Mouse (Mus musculus) forebrain, embryonic 13.5 days (tissue): ENCODE data around the gene Upb1. TPM values are rescaled to one million over a fixed set of nuclear protein-coding genes. Genes with fewer than 3 reads are reported as not detected.

Source experiments
- ATAC-seq: fragments of 200-750 bp; cut with Nextera tagmentation; 2 replicates; pipeline ENCODE4 v1.8.0; 2017
- H3K27ac ChIP-seq: fragments of 300-500 bp; sonication (generic); 2 replicates; pipeline ENCODE4 v1.5.1; 2015; ENCODE audit warnings: inconsistent platforms, mild to moderate bottlenecking, moderate library complexity
- H3K27me3 ChIP-seq: fragments of 300-500 bp; sonication (generic); 2 replicates; pipeline ENCODE4 v1.6.1; 2015; ENCODE audit warnings: mild to moderate bottlenecking, inconsistent platforms
- H3K36me3 ChIP-seq: fragments of 300-500 bp; sonication (generic); 2 replicates; pipeline ENCODE4 v1.6.1; 2015; ENCODE audit warnings: mild to moderate bottlenecking, inconsistent platforms; ENCODE audit not compliant: poor library complexity, severe bottlenecking
- H3K4me1 ChIP-seq: fragments of 300-500 bp; sonication (generic); 2 replicates; pipeline ENCODE4 v1.6.1; 2015; ENCODE audit warnings: inconsistent platforms
- H3K4me2 ChIP-seq: fragments of 300-500 bp; sonication (generic); 2 replicates; pipeline ENCODE4 v1.6.1; 2015; ENCODE audit warnings: inconsistent platforms, mild to moderate bottlenecking, moderate library complexity
- H3K4me3 ChIP-seq: fragments of 300-500 bp; sonication (generic); 2 replicates; pipeline ENCODE4 v1.5.1; 2015; ENCODE audit warnings: mild to moderate bottlenecking, inconsistent platforms
- H3K9ac ChIP-seq: fragments of 300-500 bp; sonication (generic); 2 replicates; pipeline ENCODE4 v1.6.1; 2015; ENCODE audit warnings: mild to moderate bottlenecking, inconsistent platforms
- H3K9me3 ChIP-seq: fragments of 300-500 bp; sonication (generic); replicated peaks from 2 replicates; pipeline ENCODE4 v1.6.1; 2016; ENCODE audit warnings: inconsistent platforms
- WGBS: fragments of 180-500 bp; shearing (Covaris S2); methylation state at CpG from one replicate; pipeline ENCODE4 v1.1.7; 2015; 5-methylcytosine and 5-hydroxymethylcytosine counted together
- polyA plus RNA-seq: library from polyadenylated mRNA; unstranded; fragments of >200 nt; fragmentation: Nextera tagmentation; extraction: Ambion mirVana; gene quantifications from 2 replicates; pipeline ENCODE4 v1.2.1, GENCODE M21; 2015

Gene Upb1
- polyA plus RNA-seq, 1 experiment from 2014 or later = not detected

DNA sequence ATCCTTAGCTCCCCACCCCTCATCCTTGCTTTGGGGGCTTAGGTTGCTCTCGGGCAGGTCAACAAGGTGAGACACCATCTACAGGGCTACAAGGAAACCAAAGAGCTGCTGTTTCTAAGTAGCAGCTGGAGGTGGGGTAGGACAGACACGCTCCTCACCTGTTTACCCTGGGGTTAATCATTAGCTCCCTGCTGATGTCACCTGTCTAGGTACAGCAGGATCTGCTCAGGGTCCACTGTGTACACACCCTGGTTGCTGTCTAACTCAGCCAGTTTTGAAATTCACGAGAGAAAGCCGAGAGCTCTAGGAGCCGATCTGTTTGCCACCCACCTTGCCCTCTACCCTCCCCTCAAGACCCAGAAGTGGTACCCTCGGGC, 28.1 kb downstream of the Upb1 start:
- Histone ChIP-seq H3K4me1 (no peaks in the 10 kb centered on the region), H3K27me3 (no peaks in the 10 kb centered on the region), H3K27ac (no peak overlapping the region), H3K36me3 (no peaks in the 10 kb centered on the region), H3K9me3 (0 out of 2 replicates have a peak, but pooled peaks cover 7% of the 10 kb centered on the region), H3K4me3 (no peak overlapping the region), H3K4me2 (no peak overlapping the region), H3K9ac (no peak overlapping the region)
- WGBS = 88% methylated on average over 6 of the region's 6 CpGs
- no peak for ATAC-seq

DNA sequence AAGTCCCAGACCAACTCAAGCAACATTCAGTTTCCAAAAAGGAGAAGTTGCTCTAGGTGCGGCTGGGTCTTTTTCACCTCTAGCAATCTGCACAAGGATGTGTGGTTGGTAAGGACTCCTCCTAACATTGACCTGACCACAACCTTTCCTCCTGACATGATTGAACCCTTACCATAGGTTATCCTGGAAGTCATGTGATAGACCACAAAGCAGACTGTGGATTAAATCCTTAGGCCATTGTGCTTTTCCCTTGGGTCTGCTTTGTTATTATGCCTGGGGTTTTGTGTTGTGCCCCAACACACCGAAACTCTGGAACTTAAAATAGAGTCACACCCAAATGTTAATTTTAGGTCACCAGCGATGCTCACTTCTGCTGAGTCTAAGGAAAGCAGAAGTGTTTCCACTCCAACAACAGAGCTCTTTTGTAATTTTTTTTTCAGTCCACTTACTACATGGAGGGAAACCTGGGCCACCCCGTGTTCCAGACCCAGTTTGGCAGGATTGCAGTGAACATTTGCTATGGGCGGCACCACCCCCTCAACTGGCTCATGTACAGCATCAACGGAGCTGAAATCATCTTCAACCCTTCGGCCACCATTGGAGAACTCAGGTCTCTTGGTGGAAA, 28.7 kb downstream of the Upb1 start:
- 88% methylated on average over 7 of the region's 7 CpGs for WGBS

DNA sequence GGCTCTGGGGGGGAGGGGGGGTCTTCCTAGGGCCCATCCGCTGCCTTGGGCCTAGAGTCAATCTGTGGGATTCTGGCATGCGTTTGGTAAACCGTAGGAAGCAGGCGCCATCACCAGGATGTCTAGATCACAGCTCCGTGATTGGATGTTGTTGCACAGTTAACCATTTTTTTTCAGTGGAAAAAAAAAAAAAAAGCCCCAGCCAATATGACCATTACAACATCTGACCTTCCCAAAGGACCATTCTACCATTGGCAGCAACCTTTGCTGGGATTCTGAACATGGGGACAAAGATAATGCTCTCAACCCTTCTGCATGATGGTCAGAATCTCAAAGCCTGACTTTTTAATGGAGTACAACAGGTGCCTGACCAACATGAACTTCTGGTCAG, 29.2 kb downstream of the Upb1 start:
- Histone ChIP-seq H3K4me3 (no peak overlapping the region), H3K9me3 (0 out of 2 replicates have a peak, but pooled peaks cover 7% of the 10 kb centered on the region), H3K27ac (no peak overlapping the region), H3K4me2 (no peak overlapping the region), H3K4me1 (no peaks in the 10 kb centered on the region), H3K9ac (no peak overlapping the region), H3K27me3 (no peaks in the 10 kb centered on the region), H3K36me3 (no peaks in the 10 kb centered on the region)
- 91% methylated on average over 5 of the region's 5 CpGs for WGBS
- no peak for ATAC-seq

More for the DNA sequence above, 28.7 kb downstream of the Upb1 start:
- no peaks in the 10 kb centered on the region for H3K27me3 ChIP-seq
- H3K27ac ChIP-seq = no peak overlapping the region
- 0 out of 2 replicates have a peak, but pooled peaks cover 7% of the 10 kb centered on the region for H3K9me3 ChIP-seq
- H3K4me1 ChIP-seq = no peaks in the 10 kb centered on the region
- no peak overlapping the region for H3K9ac ChIP-seq
- H3K36me3 ChIP-seq = no peaks in the 10 kb centered on the region
- no peak overlapping the region for H3K4me2 ChIP-seq
- no peak overlapping the region for H3K4me3 ChIP-seq
- ATAC-seq = no peak

DNA sequence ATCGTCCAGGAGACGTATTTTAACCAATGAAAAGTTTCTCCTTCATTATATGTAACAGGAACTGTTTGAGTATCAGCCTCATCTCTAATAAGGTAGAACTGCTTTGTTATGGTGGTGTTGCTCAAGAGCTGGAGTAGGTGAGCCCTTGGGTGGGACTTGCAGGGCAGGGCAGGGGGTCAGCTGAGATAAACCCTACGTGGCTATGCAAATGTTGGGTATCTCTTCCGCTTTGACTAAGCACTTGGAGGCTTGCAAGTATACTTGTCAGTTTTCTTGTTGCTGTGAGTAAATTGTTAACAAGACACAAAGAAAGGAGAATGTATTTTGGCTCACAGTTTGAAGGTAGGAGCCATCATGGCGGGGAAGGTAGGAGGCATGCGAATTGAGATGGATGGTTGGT, 29.7 kb downstream of the Upb1 start:
- 90% methylated on average over 6 of the region's 6 CpGs for WGBS
- no peaks in the 10 kb centered on the region for H3K36me3 ChIP-seq
- no peak for ATAC-seq

DNA sequence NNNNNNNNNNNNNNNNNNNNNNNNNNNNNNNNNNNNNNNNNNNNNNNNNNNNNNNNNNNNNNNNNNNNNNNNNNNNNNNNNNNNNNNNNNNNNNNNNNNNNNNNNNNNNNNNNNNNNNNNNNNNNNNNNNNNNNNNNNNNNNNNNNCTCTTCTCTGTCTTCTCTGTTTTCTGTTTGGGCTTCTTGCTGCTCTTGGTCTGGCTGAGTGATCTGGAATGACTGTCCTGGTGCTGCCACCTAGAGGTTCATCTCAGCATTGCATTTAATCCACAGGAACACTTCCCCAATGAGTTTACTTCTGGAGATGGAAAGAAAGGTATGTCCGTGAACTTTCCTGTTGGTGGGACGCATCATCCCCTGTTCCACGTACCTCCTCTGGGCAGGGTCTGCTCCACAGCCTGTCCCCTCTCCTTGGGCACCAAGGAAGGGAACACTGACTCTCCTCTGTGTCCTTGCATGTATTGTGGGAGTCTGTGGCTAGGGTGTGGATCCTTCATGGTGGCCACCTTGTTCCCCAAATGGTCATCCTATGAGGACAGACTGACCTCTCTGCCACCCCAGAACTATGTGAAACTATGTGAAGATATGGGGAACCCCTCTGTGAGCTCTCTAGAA, 35.8 kb downstream of the Upb1 start:
- Histone ChIP-seq H3K36me3 (no peaks in the 10 kb centered on the region), H3K4me3 (no peak overlapping the region), H3K27me3 (no peaks in the 10 kb centered on the region), H3K9ac (no peak overlapping the region), H3K4me1 (peaks cover 16% of the 10 kb centered on the region), H3K9me3 (0 out of 2 replicates have a peak, but pooled peaks cover 2% of the 10 kb centered on the region), H3K4me2 (no peak overlapping the region), H3K27ac (no peak overlapping the region)
- 24% methylated on average over 3 of the region's 3 CpGs for WGBS
- peak; percentile 46; the same call in 1 of the 2 replicates for ATAC-seq

More for the DNA sequence above, 29.7 kb downstream of the Upb1 start:
- Histone ChIP-seq H3K9ac (no peak overlapping the region), H3K4me3 (no peak overlapping the region), H3K27ac (no peak overlapping the region), H3K27me3 (no peaks in the 10 kb centered on the region), H3K4me2 (no peak overlapping the region), H3K9me3 (0 out of 2 replicates have a peak, but pooled peaks cover 7% of the 10 kb centered on the region), H3K4me1 (no peaks in the 10 kb centered on the region)

DNA sequence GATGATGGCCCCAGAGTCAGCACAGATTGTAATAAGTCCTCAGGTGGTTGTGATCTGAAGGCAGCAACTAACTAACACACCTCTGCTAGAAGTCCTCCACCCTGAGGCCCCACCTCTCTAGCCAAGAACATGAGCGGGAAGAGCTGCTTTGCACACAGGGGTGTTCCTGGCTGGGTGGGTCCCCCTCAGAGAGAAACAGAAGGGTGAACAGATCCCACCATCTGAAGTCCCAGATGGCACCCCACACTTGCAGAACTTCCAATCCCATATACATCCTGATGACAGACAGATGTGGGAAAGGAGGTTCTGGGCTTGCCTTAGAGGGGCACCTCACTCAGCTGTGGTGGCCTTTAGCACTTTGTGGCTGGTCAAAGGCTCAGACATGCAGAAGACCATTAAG, 36.4 kb downstream of the Upb1 start:
- no peak overlapping the region for H3K4me3 ChIP-seq
- no peak overlapping the region for H3K4me2 ChIP-seq
- 91% methylated on average over 1 of the region's 1 CpGs for WGBS
- H3K27ac ChIP-seq = no peak overlapping the region
- 0 out of 2 replicates have a peak, but pooled peaks have one; percentile 5 for ATAC-seq
- H3K9ac ChIP-seq = no peak overlapping the region
- H3K27me3 ChIP-seq = no peaks in the 10 kb centered on the region
- H3K36me3 ChIP-seq = no peaks in the 10 kb centered on the region
- H3K9me3 ChIP-seq = no peaks in the 10 kb centered on the region
- peaks cover 16% of the 10 kb centered on the region for H3K4me1 ChIP-seq

DNA sequence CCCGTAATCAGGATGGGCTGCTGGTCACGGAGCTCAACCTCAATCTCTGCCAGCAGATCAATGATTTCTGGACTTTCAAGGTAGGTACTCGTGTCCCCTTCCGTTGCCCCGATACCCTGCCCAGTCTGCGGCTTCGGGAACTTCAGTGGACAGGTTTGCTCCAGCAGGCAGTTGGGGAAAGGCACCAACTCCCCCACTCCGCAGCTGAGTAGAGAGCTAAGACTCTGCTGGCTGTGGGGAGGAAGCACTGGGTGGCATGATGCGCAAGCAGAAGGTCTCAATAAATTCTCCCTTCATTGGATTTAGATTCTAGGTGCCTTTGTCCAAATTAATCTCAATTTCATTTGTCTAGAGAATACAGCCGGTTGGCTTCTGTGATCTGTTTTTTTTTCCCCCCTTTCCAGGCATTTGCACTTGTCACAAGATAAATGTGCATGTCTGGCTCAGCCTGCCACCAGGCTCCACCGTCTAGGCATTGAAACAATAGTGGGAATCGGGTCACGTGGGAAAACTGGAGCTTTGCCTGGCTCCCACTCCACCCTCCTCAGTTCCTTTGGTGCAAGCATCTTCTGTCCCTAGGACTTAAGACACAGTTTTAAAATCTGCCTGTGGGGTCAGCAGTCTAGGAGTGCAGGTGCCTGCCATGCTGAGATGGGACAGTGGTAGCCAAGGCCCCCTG, 37.4 kb downstream of the Upb1 start:
- WGBS = 67% methylated on average over 13 of the region's 13 CpGs
- Histone ChIP-seq H3K36me3 (no peaks in the 10 kb centered on the region), H3K9me3 (no peaks in the 10 kb centered on the region), H3K27ac (peak overlapping the region; percentile 65; the same call in 1 of the 2 replicates), H3K27me3 (no peaks in the 10 kb centered on the region), H3K9ac (no peak overlapping the region), H3K4me2 (no peak overlapping the region), H3K4me1 (peaks cover 16% of the 10 kb centered on the region), H3K4me3 (no peak overlapping the region)
- ATAC-seq = peak; percentile 75

DNA sequence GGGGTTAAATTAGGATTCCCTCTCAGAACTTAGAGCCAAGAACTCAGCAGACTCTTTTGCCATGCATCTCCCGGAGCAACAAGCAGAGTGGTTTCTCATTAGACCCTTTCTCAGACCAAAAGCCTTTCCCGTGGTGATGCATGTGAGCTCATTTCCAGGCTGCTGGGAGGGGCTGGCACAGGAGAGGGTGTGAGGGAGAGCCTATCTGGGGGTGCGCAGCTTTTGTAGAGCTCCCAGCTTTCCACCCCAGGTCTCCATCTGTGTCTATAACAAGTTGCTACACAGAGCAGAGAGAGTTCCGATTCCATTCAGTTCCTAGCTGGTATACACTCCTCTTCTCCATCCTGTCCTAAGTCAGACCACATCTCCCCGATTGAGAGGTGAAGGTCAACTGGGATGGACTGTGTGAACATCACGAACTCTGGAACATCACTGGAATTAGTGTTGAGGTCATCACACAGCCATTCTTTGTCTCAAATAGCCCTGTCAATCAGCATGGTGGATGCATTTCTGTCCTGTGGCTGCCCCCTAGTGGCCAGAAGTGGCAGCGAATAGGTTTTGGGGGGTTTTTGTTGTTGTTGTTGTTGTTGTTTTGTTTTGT, 38.4 kb downstream of the Upb1 start:
- H3K27ac ChIP-seq = peak overlapping the region; percentile 66
- no peak overlapping the region for H3K4me2 ChIP-seq
- H3K4me3 ChIP-seq = no peak overlapping the region
- H3K27me3 ChIP-seq = no peaks in the 10 kb centered on the region
- no peaks in the 10 kb centered on the region for H3K9me3 ChIP-seq
- ATAC-seq = peak; percentile 57
- H3K4me1 ChIP-seq = peaks cover 19% of the 10 kb centered on the region
- H3K9ac ChIP-seq = no peak overlapping the region
- no peaks in the 10 kb centered on the region for H3K36me3 ChIP-seq
- 39% methylated on average over 7 of the region's 7 CpGs for WGBS

DNA sequence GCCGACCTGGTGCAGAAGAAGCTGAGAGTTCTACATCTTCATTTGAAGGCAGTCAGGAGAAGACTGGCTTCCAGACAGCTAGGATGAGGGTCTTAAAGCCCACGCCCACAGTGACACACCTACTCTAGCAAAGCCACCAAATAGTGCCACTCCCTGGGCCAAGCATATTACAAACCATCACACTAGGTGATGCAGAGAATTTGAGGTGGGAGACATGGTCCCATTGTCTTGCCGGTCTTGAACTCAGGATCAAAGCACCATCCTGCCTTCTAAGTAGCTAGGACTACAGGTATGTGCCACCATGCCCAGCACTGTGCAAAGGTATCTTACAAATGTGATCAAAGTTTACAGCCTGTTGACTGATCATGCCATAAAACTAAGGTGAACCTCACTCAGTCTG, 39.8 kb downstream of the Upb1 start:
- Histone ChIP-seq H3K9me3 (no peaks in the 10 kb centered on the region), H3K4me1 (peaks cover 28% of the 10 kb centered on the region), H3K27me3 (no peaks in the 10 kb centered on the region), H3K27ac (no peak overlapping the region), H3K36me3 (no peaks in the 10 kb centered on the region), H3K4me2 (no peak overlapping the region), H3K4me3 (no peak overlapping the region), H3K9ac (no peak overlapping the region)
- no peak for ATAC-seq
- 88% methylated on average over 3 of the region's 3 CpGs for WGBS

DNA sequence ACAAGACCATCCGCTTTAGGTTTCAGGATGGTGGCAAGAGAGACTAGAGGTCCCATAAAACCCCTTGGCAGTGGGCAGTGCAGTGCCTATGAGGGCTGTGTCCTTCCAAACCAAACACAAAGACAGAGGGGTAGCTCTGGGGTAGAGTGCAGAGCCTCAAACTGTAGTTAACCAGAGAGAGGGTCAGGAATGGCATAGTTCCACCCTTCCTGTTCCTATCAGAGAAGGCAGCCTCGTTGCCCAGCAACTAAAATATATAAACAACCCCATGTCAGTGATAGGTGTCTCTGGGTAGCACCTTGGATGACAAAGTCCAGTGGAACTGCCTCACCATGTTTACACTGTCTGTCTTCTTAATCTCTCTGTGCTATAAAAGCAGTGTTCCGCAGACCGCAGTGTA, 40.9 kb downstream of the Upb1 start:
- 89% methylated on average over 4 of the region's 4 CpGs for WGBS
- ATAC-seq = no peak

DNA sequence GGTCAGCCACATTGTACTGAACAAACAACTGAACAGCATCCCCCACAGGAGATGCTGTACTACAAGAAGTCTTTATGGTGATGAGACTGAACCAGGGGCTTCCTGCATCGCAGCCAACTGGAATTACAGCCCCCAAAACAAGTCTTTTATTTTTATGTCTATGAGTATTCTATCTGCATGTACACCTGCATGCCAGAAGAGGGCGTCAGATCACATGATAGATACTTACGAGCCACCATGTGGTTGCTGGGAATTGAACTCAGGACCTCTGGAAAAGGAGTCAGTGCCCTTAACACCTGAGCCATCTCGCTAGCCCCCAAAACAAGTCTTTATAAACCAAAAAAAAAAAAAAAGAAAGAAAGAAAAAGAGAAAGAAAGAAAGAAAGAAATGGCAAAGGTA, 42.1 kb downstream of the Upb1 start:
- Histone ChIP-seq H3K9me3 (no peaks in the 10 kb centered on the region), H3K27ac (no peak overlapping the region), H3K4me3 (no peak overlapping the region), H3K4me2 (no peak overlapping the region), H3K9ac (no peak overlapping the region), H3K27me3 (no peaks in the 10 kb centered on the region), H3K4me1 (peaks cover 23% of the 10 kb centered on the region), H3K36me3 (no peaks in the 10 kb centered on the region)
- WGBS = 82% methylated on average over 4 of the region's 4 CpGs
- no peak for ATAC-seq

More for the DNA sequence above, 40.9 kb downstream of the Upb1 start:
- Histone ChIP-seq H3K27me3 (no peaks in the 10 kb centered on the region), H3K4me3 (no peak overlapping the region), H3K36me3 (no peaks in the 10 kb centered on the region), H3K9me3 (no peaks in the 10 kb centered on the region), H3K4me1 (peaks cover 28% of the 10 kb centered on the region), H3K9ac (no peak overlapping the region), H3K27ac (no peak overlapping the region), H3K4me2 (no peak overlapping the region)
